Mouse (Mus musculus) cerebellum, postnatal 14 days (tissue): ENCODE measurements at regions not wholly inside any gene's neighbourhood (a gene's known extent, or its start where the extent isn't known, plus 50 kb on each side); places are given as distances from the start of the nearest gene placed in this dataset.
"Not testable (repeated sequence)": the region's sequence is repeated elsewhere in the genome, so short reads cannot be mapped to it uniquely, and the experiment has no call there.

Experiments
- DNase-seq, 2 experiments: peaks; one replicate each; pipeline ENCODE4 v3.0.0; 2021; ENCODE audit warnings: mixed read lengths in 2 of 2

- peak; percentile 9 to 40 for DNase-seq
Observed at GRCm38 (mm10) chr16:3114473-3115335, 476.1 kb upstream of the Olfr161 start.

DNA sequence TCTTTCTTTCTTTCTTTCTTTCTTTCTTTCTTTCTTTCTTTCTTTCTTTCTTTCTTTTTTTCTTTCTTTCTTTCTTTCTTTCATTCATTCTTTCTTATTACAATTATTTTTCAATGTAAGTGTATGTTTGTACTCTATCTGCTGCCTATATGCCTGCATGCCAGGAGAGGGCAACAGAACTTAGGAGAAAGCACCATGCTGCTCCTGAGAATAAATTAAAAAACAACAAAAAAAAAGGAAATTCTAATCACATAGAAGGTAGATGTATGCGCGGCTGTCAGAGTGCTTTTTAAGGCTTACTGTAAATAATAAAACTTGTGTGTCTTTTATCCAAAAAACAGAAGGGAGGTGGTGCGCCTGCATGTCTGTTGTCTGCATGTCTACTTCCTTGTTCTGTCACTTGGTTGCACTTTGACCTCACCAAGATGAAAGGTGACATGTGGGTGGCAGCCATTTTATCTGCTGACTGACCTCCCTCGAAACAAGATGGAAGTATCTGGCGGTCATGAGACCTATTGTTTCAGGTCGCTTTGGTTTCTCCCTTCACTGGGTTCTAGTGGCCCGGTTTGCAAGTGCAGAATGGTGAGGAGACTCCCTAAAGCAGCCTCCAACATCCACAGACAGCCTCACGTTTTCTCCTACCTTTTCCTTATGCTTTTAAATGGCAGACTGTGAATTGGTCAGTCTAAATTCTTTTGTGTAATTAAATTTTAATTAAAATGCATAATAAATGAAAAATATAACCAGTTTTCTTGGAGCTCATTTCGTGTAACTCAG lies 475.3 kb upstream of the Olfr161 start:
- DNase-seq: peak; percentile 18 to 29

- peak; percentile 9 to 48 for DNase-seq
Observed at GRCm38 (mm10) chr16:3116113-3116511, 474.7 kb upstream of the Olfr161 start.

DNA sequence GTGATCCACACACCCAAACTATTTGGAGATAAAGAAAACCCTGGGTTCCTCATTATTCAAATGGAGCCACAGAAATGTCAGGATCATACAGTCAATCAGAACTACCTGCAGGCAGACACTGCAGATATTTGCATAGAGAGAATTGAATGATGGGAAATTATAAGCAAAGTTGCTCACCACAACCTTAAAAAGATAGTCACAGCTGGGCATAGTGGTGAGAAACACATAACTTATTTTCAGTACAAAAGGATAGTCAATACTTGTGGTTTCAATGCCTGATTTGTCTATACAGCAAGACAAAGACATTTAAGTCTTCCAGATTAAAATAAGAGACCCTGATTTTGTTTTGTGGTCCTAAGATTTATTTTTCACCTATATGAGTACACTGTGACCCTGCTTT lies 469.6 kb upstream of the Olfr161 start:
- DNase-seq: not testable (repeated sequence)

DNA sequence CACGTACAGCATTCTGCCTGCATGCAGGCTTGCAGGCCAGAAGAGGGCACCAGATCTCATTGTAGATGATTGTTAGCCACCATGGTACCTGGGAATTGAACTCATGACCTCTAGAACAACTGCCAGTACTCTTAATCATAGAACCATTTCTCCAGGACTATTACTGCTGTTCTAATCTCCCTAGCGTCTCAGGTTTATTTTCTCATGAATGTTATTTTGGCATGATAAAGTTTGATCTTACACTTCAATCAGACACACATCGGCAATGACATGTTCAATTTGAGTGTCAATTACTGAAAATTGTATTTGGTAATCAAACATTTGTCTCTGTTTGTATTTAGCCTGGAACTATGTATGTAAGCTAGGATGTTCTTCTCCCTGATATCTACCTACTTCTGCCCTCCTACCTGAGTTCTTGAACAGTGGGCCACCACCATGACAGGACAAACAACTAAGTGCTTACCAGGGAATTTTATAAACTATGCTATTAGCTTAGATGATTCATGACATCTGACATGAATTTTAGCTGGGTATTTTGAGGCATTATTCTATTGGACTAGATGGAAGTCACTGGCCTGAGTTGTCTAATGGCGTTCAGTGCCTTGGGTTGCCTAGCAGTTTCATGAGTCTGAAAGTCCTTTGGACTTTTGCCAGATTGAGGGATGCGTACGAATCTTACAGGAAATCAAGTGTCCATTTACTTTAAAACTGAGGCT lies 468.5 kb upstream of the Olfr161 start:
- not testable (repeated sequence) for DNase-seq

DNA sequence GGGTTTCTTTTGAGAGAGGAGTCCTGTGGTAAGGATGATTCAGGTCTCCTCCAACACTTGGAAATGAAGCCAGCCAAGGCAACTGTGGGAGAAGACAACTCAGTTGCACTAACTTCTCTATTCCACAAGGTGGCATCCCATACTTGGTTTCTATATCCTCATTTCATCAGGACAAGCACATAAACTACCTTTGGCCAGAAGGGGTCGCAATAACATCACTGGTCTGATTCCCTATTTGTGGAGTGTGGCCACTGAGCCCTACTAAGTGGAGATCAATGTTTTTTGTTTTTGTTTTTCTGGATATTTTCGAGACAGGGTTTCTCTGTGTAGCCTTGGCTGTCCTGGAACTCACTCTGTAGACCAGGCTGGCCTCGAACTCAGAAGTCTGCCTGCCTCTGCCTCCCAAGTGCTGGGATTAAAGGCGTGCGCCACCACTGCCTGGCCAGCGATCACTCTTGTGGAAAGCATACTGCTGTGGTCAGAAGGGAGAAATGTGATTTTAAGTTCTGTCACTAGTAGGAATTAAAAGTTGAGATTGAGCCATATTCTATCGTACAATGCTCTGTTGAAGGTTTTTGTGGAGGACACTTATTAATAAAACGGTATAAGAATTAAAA lies 467.9 kb upstream of the Olfr161 start:
- peak; percentile 6 to 7 for DNase-seq

DNA sequence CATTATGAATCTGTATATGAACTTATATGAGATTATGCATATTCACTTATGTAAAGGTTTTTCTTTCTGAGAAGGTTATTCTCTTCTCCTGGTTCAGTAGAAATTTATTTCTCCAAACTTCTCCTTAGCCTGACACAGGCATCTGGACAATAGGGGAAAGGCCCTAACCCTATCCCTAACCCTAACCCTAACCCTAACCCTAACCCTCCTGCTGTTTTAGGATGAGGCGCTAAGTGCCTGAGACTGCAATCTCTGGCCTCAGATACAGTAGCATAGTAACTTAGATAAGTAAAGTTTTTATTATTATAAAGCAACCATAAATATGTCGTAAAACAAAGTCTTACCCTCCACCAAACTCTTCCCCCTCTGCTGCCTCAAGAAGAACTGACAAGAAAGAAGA lies 463.5 kb upstream of the Olfr161 start:
- DNase-seq: not testable (repeated sequence)
